Mouse (Mus musculus): ENCODE results near the gene Sh3rf3. TPM values are rescaled to one million over a fixed set of nuclear protein-coding genes. Genes with fewer than 3 reads are reported as not detected.

The Sh3rf3 gene
- total RNA-seq (2021): 100 to 1,000 TPM in 1 of 2 experiments, 10 to 100 TPM in 1; 99.5 to 101 TPM

- DNase-seq: peak; percentile 36
- intact Hi-C loops (cut with DNase I): loop anchor here (5.0 to 10.0 kb wide), 5 partner anchors 94 to 474 kb away; no protein-coding TSS in a partner anchor
Measured at GRCm38 (mm10) chr10:58813081-58813800, at the start of gene Sh3rf3. TSS of gene Sh3rf3 (plus strand) at chr10:58813359.

GRCm38 (mm10) chr10:58788486-58789274 is 24.5 kb upstream of the Sh3rf3 start:
- intact Hi-C loops (cut with DNase I): loop anchor here (10.0 kb wide), 1 partner anchor 84 kb away; no protein-coding TSS in a partner anchor
- no peak for DNase-seq

- intact Hi-C loops (cut with DNase I): no loop called here
- no peak for DNase-seq
Measured at GRCm38 (mm10) chr10:58797555-58797954, 15.6 kb upstream of the Sh3rf3 start.

GRCm38 (mm10) chr10:58798156-58798555 is 15.0 kb upstream of the Sh3rf3 start:
- DNase-seq: no peak
- intact Hi-C loops (cut with DNase I): no loop called here

- intact Hi-C loops (cut with DNase I): no loop called here
- DNase-seq: no peak
Measured at GRCm38 (mm10) chr10:58800996-58801433, 12.1 kb upstream of the Sh3rf3 start.

GRCm38 (mm10) chr10:58802391-58802790 is 10.8 kb upstream of the Sh3rf3 start:
- DNase-seq: no peak
- intact Hi-C loops (cut with DNase I): no loop called here

- DNase-seq: no peak
- intact Hi-C loops (cut with DNase I): no loop called here
Measured at GRCm38 (mm10) chr10:58807956-58808355, 5.2 kb upstream of the Sh3rf3 start.

- intact Hi-C loops (cut with DNase I): loop anchor here (2.0 to 10.0 kb wide), 6 partner anchors 97 to 477 kb away; no protein-coding TSS in a partner anchor
- no peak for DNase-seq
Measured at GRCm38 (mm10) chr10:58810181-58810580, 3.0 kb upstream of the Sh3rf3 start.

GRCm38 (mm10) chr10:58812210-58813080 is 714 bp upstream of the Sh3rf3 start:
- intact Hi-C loops (cut with DNase I): loop anchor here (5.0 to 10.0 kb wide), 5 partner anchors 95 to 475 kb away; no protein-coding TSS in a partner anchor
- DNase-seq: peak; percentile 96

GRCm38 (mm10) chr10:58813801-58814191 is 637 bp downstream of the Sh3rf3 start:
- intact Hi-C loops (cut with DNase I): loop anchor here (5.0 to 10.0 kb wide), 5 partner anchors 94 to 474 kb away; no protein-coding TSS in a partner anchor
- DNase-seq: peak; percentile 13

GRCm38 (mm10) chr10:58814486-58814885 is 1.3 kb downstream of the Sh3rf3 start:
- DNase-seq: no peak
- intact Hi-C loops (cut with DNase I): loop anchor here (5.0 to 10.0 kb wide), 5 partner anchors 93 to 473 kb away; no protein-coding TSS in a partner anchor

GRCm38 (mm10) chr10:58824016-58824568 is 10.9 kb downstream of the Sh3rf3 start:
- intact Hi-C loops (cut with DNase I): no loop called here
- no peak for DNase-seq

GRCm38 (mm10) chr10:58829251-58830111 is 16.3 kb downstream of the Sh3rf3 start:
- intact Hi-C loops (cut with DNase I): loop anchor here (5.0 kb wide), 1 partner anchor 108 kb away; no protein-coding TSS in a partner anchor
- DNase-seq: no peak

GRCm38 (mm10) chr10:58833146-58833545 is 20.0 kb downstream of the Sh3rf3 start:
- intact Hi-C loops (cut with DNase I): loop anchor here (5.0 kb wide), 1 partner anchor 104 kb away; no protein-coding TSS in a partner anchor
- DNase-seq: peak; percentile 24

- intact Hi-C loops (cut with DNase I): loop anchor here (5.0 kb wide), 1 partner anchor 104 kb away; no protein-coding TSS in a partner anchor
- peak; percentile 26 for DNase-seq
Measured at GRCm38 (mm10) chr10:58833741-58834178, 20.6 kb downstream of the Sh3rf3 start.

GRCm38 (mm10) chr10:58836391-58836790 is 23.2 kb downstream of the Sh3rf3 start:
- intact Hi-C loops (cut with DNase I): no loop called here
- DNase-seq: peak; percentile 30

GRCm38 (mm10) chr10:58837504-58837903 is 24.3 kb downstream of the Sh3rf3 start:
- no peak for DNase-seq
- intact Hi-C loops (cut with DNase I): no loop called here

- intact Hi-C loops (cut with DNase I): no loop called here
- DNase-seq: no peak
Measured at GRCm38 (mm10) chr10:58841945-58842344, 28.8 kb downstream of the Sh3rf3 start.

GRCm38 (mm10) chr10:58843100-58843499 is 29.9 kb downstream of the Sh3rf3 start:
- no peak for DNase-seq

More at GRCm38 (mm10) chr10:58843100-58843499, 29.9 kb downstream of the Sh3rf3 start:
- intact Hi-C loops (cut with DNase I): no loop called here

All from left cerebral cortex, postnatal 4 days (tissue).